ENCODE assay signal across 8 mouse cellular contexts in genomic region chr12:100326732-100327131, GRCm38 (mm10).
DNase-seq lines count a peak whose midpoint lies in the region; ATAC-seq lines count a peak whose summit lies in the region.

No protein-coding gene starts in this region.

- no peak for DNase-seq in forebrain, embryonic 10.5 days (ENCODE audit: extremely low spot score, low spot score)
- DNase-seq in 3134 (ENCODE audit: extremely low read depth, insufficient read length, low spot score), result peak; percentile 79
- peak; percentile 21 for DNase-seq in ZHBTc4 (ENCODE audit: low read depth, low spot score)
- no peak for DNase-seq in retina, postnatal 1 day
- no peak for DNase-seq in layer of hippocampus, adult 9-11 months
- no peak for DNase-seq in embryonic facial prominence, embryonic 10.5 days (ENCODE audit: low spot score)

- H3K27me3 ChIP-seq in forebrain, embryonic 15.5 days, result no peaks in the 10 kb centered on the region
- H3K27me3 ChIP-seq in forebrain, embryonic 10.5 days (ENCODE audit: poor library complexity, severe bottlenecking), result no peaks in the 10 kb centered on the region
- H3K27me3 ChIP-seq in forebrain, embryonic 16.5 days (replicated peaks; ENCODE audit: control insufficient read depth, insufficient read depth, low read length), result no peaks in the 10 kb centered on the region
- no peaks in the 10 kb centered on the region for H3K27me3 ChIP-seq in embryonic facial prominence, embryonic 10.5 days (replicated peaks; ENCODE audit: low read depth, poor library complexity, severe bottlenecking)

- H3K9me3 ChIP-seq in forebrain, embryonic 15.5 days, result no peaks in the 10 kb centered on the region
- no peaks in the 10 kb centered on the region for H3K9me3 ChIP-seq in forebrain, embryonic 10.5 days
- no peaks in the 10 kb centered on the region for H3K9me3 ChIP-seq in forebrain, embryonic 16.5 days (ENCODE audit: control insufficient read depth, low read length)
- H3K9me3 ChIP-seq in embryonic facial prominence, embryonic 10.5 days, result no peaks in the 10 kb centered on the region

- H3K36me3 ChIP-seq in forebrain, embryonic 15.5 days, result no peaks in the 10 kb centered on the region
- peaks cover 42% of the 10 kb centered on the region for H3K36me3 ChIP-seq in forebrain, embryonic 10.5 days (replicated peaks)
- no peaks in the 10 kb centered on the region for H3K36me3 ChIP-seq in forebrain, embryonic 16.5 days (ENCODE audit: control insufficient read depth, insufficient read depth)
- peaks cover 46% of the 10 kb centered on the region for H3K36me3 ChIP-seq in embryonic facial prominence, embryonic 10.5 days (replicated peaks)

- H3K4me3 ChIP-seq in forebrain, embryonic 15.5 days, result no peak overlapping the region
- no peak overlapping the region for H3K4me3 ChIP-seq in forebrain, embryonic 10.5 days
- H3K4me3 ChIP-seq in forebrain, embryonic 16.5 days (replicated peaks; ENCODE audit: low read length), result no peak overlapping the region
- no peak overlapping the region for H3K4me3 ChIP-seq in embryonic facial prominence, embryonic 10.5 days

- no peak overlapping the region for H3K9ac ChIP-seq in forebrain, embryonic 15.5 days (replicated peaks)
- H3K9ac ChIP-seq in forebrain, embryonic 16.5 days (replicated peaks; ENCODE audit: low read depth, low read length), result no peak overlapping the region

- peaks cover 36% of the 10 kb centered on the region for H3K4me1 ChIP-seq in forebrain, embryonic 15.5 days
- H3K4me1 ChIP-seq in forebrain, embryonic 10.5 days, result no peaks in the 10 kb centered on the region
- peaks cover 37% of the 10 kb centered on the region for H3K4me1 ChIP-seq in forebrain, embryonic 16.5 days (replicated peaks; ENCODE audit: control insufficient read depth, insufficient read depth, low read length)
- H3K4me1 ChIP-seq in embryonic facial prominence, embryonic 10.5 days, result no peaks in the 10 kb centered on the region

- H3K27ac ChIP-seq in forebrain, embryonic 15.5 days (replicated peaks), result 0 out of 2 replicates have a peak overlapping the region, but pooled peaks have one; percentile 35
- H3K27ac ChIP-seq in forebrain, embryonic 10.5 days, result no peak overlapping the region
- H3K27ac ChIP-seq in forebrain, embryonic 16.5 days (ENCODE audit: low read length), result no peak overlapping the region; the same call in 1 of the 2 replicates
- H3K27ac ChIP-seq in embryonic facial prominence, embryonic 10.5 days (replicated peaks), result no peak overlapping the region

- H3K4me2 ChIP-seq in forebrain, embryonic 15.5 days (replicated peaks), result no peak overlapping the region
- no peak overlapping the region for H3K4me2 ChIP-seq in forebrain, embryonic 16.5 days (ENCODE audit: low read length)

- ATAC-seq in forebrain, embryonic 15.5 days (replicated peaks), result peak; percentile 24; the same call in 1 of the 2 replicates
- ATAC-seq in forebrain, embryonic 16.5 days, result peak; percentile 45

- WGBS in forebrain, embryonic 15.5 days, result 80% methylated on average over 2 of the region's 2 CpGs
- 92% methylated on average over 2 of the region's 2 CpGs for WGBS in forebrain, embryonic 10.5 days
- WGBS in forebrain, embryonic 16.5 days, result 50% methylated on average over 1 of the region's 2 CpGs
- WGBS in embryonic facial prominence, embryonic 10.5 days, result 76% methylated on average over 2 of the region's 2 CpGs

Comparison
In these comparisons a context has a peak if more than half of its experiments do, and no peak if none do; other contexts are left out.
1. DNase-seq: peak in 3134 (single experiment) and ZHBTc4 (single experiment); none in forebrain, embryonic 10.5 days (single experiment), retina, postnatal 1 day (single experiment), layer of hippocampus, adult 9-11 months (single experiment) and embryonic facial prominence, embryonic 10.5 days (single experiment).